Mouse (Mus musculus) heart, adult 2 months (tissue): ENCODE results near the gene Slc24a3.

Experiments
- CTCF ChIP-seq: fragments of 200-600 bp; IDR thresholded peaks from 2 replicates; pipeline ENCODE4 v1.8.1; 2022; ENCODE audit warnings: antibody characterized with exemption, mild to moderate bottlenecking, moderate library complexity
- EP300 ChIP-seq: fragments of 200-500 bp; IDR thresholded peaks from 2 replicates; pipeline ENCODE4 v1.6.1; 2011; ENCODE audit warnings: low read depth, low read length, control low read depth; ENCODE audit not compliant: insufficient read depth
- POLR2A ChIP-seq: fragments of 200-500 bp; IDR thresholded peaks from 2 replicates; pipeline ENCODE4 v1.6.1; 2011; ENCODE audit warnings: mild to moderate bottlenecking, low read depth, low read length, control low read depth; ENCODE audit not compliant: insufficient read depth

GRCm38 (mm10) chr2:145257855-145258254 lies 90.3 kb downstream of the Slc24a3 start:
- TF ChIP-seq CTCF: no peak
- TF ChIP-seq POLR2A: no peak
- no peak for TF ChIP-seq EP300
